Mouse (Mus musculus) C2C12 (cell line): ENCODE data around the gene Gm12166.

Experiments used
- CTCF ChIP-seq: IDR thresholded peaks from one replicate; pipeline ENCODE4 v1.5.1; 2011; ENCODE audit not compliant: control insufficient read depth, insufficient read depth, insufficient read length
- USF1 ChIP-seq: IDR thresholded peaks from one replicate; pipeline ENCODE4 v1.6.1; 2011; ENCODE audit warnings: low read depth, mild to moderate bottlenecking, control low read depth, moderate library complexity

GRCm38 (mm10) chr11:46030026-46030425, 22.1 kb downstream of the Gm12166 start:
- TF ChIP-seq CTCF (no peak), USF1 (no peak)
